7 mouse cellular contexts compared by ENCODE assay signal in genomic region chr5:88886349-88886667, GRCm38 (mm10). TPM values are rescaled to one million over a fixed set of nuclear protein-coding genes. Genes with fewer than 3 reads are reported as not detected.
DNase-seq lines count a peak whose midpoint lies in the region; ATAC-seq lines count a peak whose summit lies in the region.

No protein-coding gene starts in this region.

- H3K36me3 ChIP-seq in lung, embryonic 16.5 days (ENCODE audit: control insufficient read depth, insufficient read depth, low read length): no peaks in the 10 kb centered on the region
- no peaks in the 10 kb centered on the region for H3K36me3 ChIP-seq in forebrain, embryonic 15.5 days
- H3K36me3 ChIP-seq in limb, embryonic 13.5 days: no peaks in the 10 kb centered on the region
- H3K36me3 ChIP-seq in stomach, embryonic 15.5 days: no peaks in the 10 kb centered on the region

- no peak for DNase-seq in lung, postnatal 4 days
- no peak for DNase-seq in left cerebral cortex, adult 8-10 months (ENCODE audit: low spot score in 2 of 2)
- no peak for DNase-seq in spleen, postnatal 36 days (ENCODE audit: low spot score in 2 of 2)

- H3K9ac ChIP-seq in lung, embryonic 16.5 days (ENCODE audit: low read length): peak overlapping the region; percentile 83
- H3K9ac ChIP-seq in forebrain, embryonic 15.5 days (replicated peaks): peak overlapping the region; percentile 67
- H3K9ac ChIP-seq in limb, embryonic 13.5 days: peak overlapping the region; percentile 82
- peak overlapping the region; percentile 63; the same call in 1 of the 2 replicates for H3K9ac ChIP-seq in stomach, embryonic 15.5 days

- no peak; the same call in 1 of the 2 replicates for ATAC-seq in lung, embryonic 16.5 days (ENCODE audit: low read depth)
- no peak for ATAC-seq in forebrain, embryonic 15.5 days (replicated peaks)
- no peak for ATAC-seq in limb, embryonic 13.5 days (ENCODE audit: low FRiP score, low read depth)
- no peak for ATAC-seq in stomach, embryonic 15.5 days (ENCODE audit: insufficient read depth, low FRiP score, low read depth)

- H3K27ac ChIP-seq in lung, embryonic 16.5 days (ENCODE audit: low read length): peak overlapping the region; percentile 72; the same call in 1 of the 2 replicates
- 0 out of 2 replicates have a peak overlapping the region, but pooled peaks have one; percentile 14 for H3K27ac ChIP-seq in forebrain, embryonic 15.5 days (replicated peaks)
- no peak overlapping the region for H3K27ac ChIP-seq in limb, embryonic 13.5 days
- H3K27ac ChIP-seq in stomach, embryonic 15.5 days: no peak overlapping the region

- peaks cover 6% of the 10 kb centered on the region for H3K4me1 ChIP-seq in lung, embryonic 16.5 days (replicated peaks; ENCODE audit: control insufficient read depth, insufficient read depth, low read length)
- peaks cover 27% of the 10 kb centered on the region for H3K4me1 ChIP-seq in forebrain, embryonic 15.5 days
- H3K4me1 ChIP-seq in limb, embryonic 13.5 days: peaks cover 15% of the 10 kb centered on the region
- 0 out of 2 replicates have a peak, but pooled peaks cover 3% of the 10 kb centered on the region for H3K4me1 ChIP-seq in stomach, embryonic 15.5 days

- WGBS in lung, embryonic 16.5 days: 0% methylated on average over 14 of the region's 14 CpGs
- 0% methylated on average over 14 of the region's 14 CpGs for WGBS in forebrain, embryonic 15.5 days
- WGBS in limb, embryonic 13.5 days: under 1% methylated on average over 13 of the region's 14 CpGs
- WGBS in stomach, embryonic 15.5 days: under 1% methylated on average over 12 of the region's 14 CpGs

- no peaks in the 10 kb centered on the region for H3K9me3 ChIP-seq in lung, embryonic 16.5 days (ENCODE audit: control insufficient read depth, low read length)
- H3K9me3 ChIP-seq in forebrain, embryonic 15.5 days: no peaks in the 10 kb centered on the region
- no peaks in the 10 kb centered on the region for H3K9me3 ChIP-seq in limb, embryonic 13.5 days
- H3K9me3 ChIP-seq in stomach, embryonic 15.5 days: no peaks in the 10 kb centered on the region

- peak overlapping the region; percentile 81 for H3K4me3 ChIP-seq in lung, embryonic 16.5 days (ENCODE audit: low read length)
- peak overlapping the region; percentile 70 for H3K4me3 ChIP-seq in forebrain, embryonic 15.5 days
- peak overlapping the region; percentile 82 for H3K4me3 ChIP-seq in limb, embryonic 13.5 days
- H3K4me3 ChIP-seq in stomach, embryonic 15.5 days (replicated peaks): peak overlapping the region; percentile 69

- peak overlapping the region; percentile 95 for H3K4me2 ChIP-seq in lung, embryonic 16.5 days (ENCODE audit: low read depth, low read length)
- peak overlapping the region; percentile 97 for H3K4me2 ChIP-seq in forebrain, embryonic 15.5 days (replicated peaks)
- H3K4me2 ChIP-seq in limb, embryonic 13.5 days (replicated peaks): peak overlapping the region; percentile 89
- H3K4me2 ChIP-seq in stomach, embryonic 15.5 days: peak overlapping the region; percentile 85

- no peaks in the 10 kb centered on the region for H3K27me3 ChIP-seq in lung, embryonic 16.5 days (ENCODE audit: control insufficient read depth, insufficient read depth, low read depth, low read length)
- H3K27me3 ChIP-seq in forebrain, embryonic 15.5 days: no peaks in the 10 kb centered on the region
- peaks cover 22% of the 10 kb centered on the region; the same call in 1 of the 2 replicates for H3K27me3 ChIP-seq in limb, embryonic 13.5 days
- H3K27me3 ChIP-seq in stomach, embryonic 15.5 days (replicated peaks): no peaks in the 10 kb centered on the region

RNA-seq across cellular contexts. Expression of gene Slc4a4, which starts 0.3 kb away (rescaled TPM):
- polyA plus RNA-seq in lung, embryonic 16.5 days (2015; fragmentation: Nextera tagmentation; extraction: Ambion mirVana): 2.4 and 2.8 TPM in 2 replicates
- 3.7 and 4.1 TPM in 2 replicates for polyA plus RNA-seq in forebrain, embryonic 15.5 days (2015; fragmentation: Nextera tagmentation; extraction: Ambion mirVana)
- polyA plus RNA-seq in limb, embryonic 13.5 days (2015; fragmentation: Nextera tagmentation; extraction: Ambion mirVana): 2.0 and 2.4 TPM in 2 replicates
- 4.3 and 4.4 TPM in 2 replicates for polyA plus RNA-seq in stomach, embryonic 15.5 days (2015; fragmentation: Nextera tagmentation; extraction: Ambion mirVana)
- 100 to 1,000 TPM; 144 to 154 (median 151) TPM for total RNA-seq in left cerebral cortex, adult 8-10 months (2022)

Comparison
In these comparisons a context has a peak if more than half of its experiments do, and no peak if none do; other contexts are left out.
1. H3K27ac ChIP-seq: peak in lung, embryonic 16.5 days (single experiment) and forebrain, embryonic 15.5 days (single experiment); none in limb, embryonic 13.5 days (single experiment) and stomach, embryonic 15.5 days (single experiment).
2. Peak in every context shown above with its lines, with median percentiles within 50 percentile points of each other: H3K4me2 ChIP-seq, H3K4me3 ChIP-seq and H3K9ac ChIP-seq.